ENCODE assay signal across 13 mouse cellular contexts in the genomic region with DNA sequence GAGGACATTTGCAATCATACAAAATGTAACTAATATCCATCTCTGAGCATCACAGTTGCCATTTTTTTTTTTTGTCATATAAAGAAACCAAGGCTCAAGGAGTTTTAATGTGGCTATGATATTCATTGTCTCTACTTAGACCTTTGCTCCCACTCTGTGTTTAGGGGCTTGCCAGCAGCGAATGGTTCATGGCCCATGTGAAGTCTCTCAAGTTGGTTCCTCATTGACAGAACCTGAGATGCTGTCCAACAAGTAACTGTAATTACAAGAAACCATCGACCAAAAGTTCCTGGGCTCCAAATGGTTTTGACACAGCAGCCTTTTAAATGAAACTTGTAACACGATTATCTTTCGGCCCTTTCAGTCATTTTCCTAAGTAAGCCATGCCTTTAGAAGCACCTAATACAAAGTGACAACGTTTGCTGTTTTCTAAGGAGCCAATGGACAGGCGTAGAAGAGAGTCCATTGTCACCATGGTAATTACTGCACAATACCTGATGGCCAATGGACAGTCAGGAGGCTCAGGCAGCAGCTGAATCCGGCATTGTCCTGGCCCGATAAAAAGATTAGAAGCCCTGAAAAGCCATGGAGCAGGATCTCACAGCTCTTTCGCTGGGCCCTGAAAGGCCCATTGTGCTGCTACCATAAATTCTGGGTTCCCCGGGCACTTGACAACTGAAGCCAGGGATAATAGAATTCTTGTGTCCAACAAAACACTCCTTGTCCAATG. TPM values are rescaled to one million over a fixed set of nuclear protein-coding genes. Genes with fewer than 3 reads are reported as not detected.
DNase-seq lines count a peak whose midpoint lies in the region; ATAC-seq and TF ChIP-seq lines count a peak whose summit lies in the region.
"Had no signal": no experiment of that assay in that cellular context is flagged by ENCODE, and none has a peak within 500 bp of the region (broad histone marks: within the 10 kb centered on the region; RNA-seq: fewer than 3 reads in every experiment).

No protein-coding gene starts in this region.

- H3K27ac ChIP-seq in forebrain, embryonic 15.5 days (replicated peaks): peak overlapping the region; percentile 9
- no peak overlapping the region for H3K27ac ChIP-seq in midbrain, embryonic 12.5 days (replicated peaks)
- no peak overlapping the region for H3K27ac ChIP-seq in gastrocnemius, adult 2 months
- H3K27ac ChIP-seq: kidney, postnatal 0 days had no signal

- peaks cover 20% of the 10 kb centered on the region for H3K4me1 ChIP-seq in forebrain, embryonic 15.5 days
- peaks cover 20% of the 10 kb centered on the region for H3K4me1 ChIP-seq in midbrain, embryonic 12.5 days

- H3K9ac ChIP-seq in forebrain, embryonic 15.5 days (replicated peaks): no peak overlapping the region
- H3K9ac ChIP-seq in midbrain, embryonic 12.5 days (replicated peaks): no peak overlapping the region

- TF ChIP-seq CTCF in gastrocnemius, adult 2 months (IDR thresholded peaks at IDR 0.05): no peak

- intact Hi-C loops in gastrocnemius, adult 2 months (cut with DNase I): no loop called here

- no peaks in the 10 kb centered on the region for H3K36me3 ChIP-seq in forebrain, embryonic 15.5 days
- H3K36me3 ChIP-seq in midbrain, embryonic 12.5 days: no peaks in the 10 kb centered on the region

- ATAC-seq in forebrain, embryonic 15.5 days (replicated peaks): peak; percentile 46; the same call in 1 of the 2 replicates
- peak; percentile 99 for ATAC-seq in midbrain, embryonic 12.5 days (ENCODE audit: low FRiP score, low read depth)

- WGBS in forebrain, embryonic 15.5 days: 11% methylated on average over 10 of the region's 10 CpGs
- WGBS in midbrain, embryonic 12.5 days: 8% methylated on average over 10 of the region's 10 CpGs

- H3K9me3 ChIP-seq in forebrain, embryonic 15.5 days: no peaks in the 10 kb centered on the region
- no peaks in the 10 kb centered on the region for H3K9me3 ChIP-seq in midbrain, embryonic 12.5 days

- H3K27me3 ChIP-seq in forebrain, embryonic 15.5 days: no peaks in the 10 kb centered on the region
- H3K27me3 ChIP-seq in midbrain, embryonic 12.5 days: peaks cover 55% of the 10 kb centered on the region
- H3K27me3 ChIP-seq: CH12.LX had no signal

- peak; percentile 25 for DNase-seq in right cerebral cortex, adult 18-20 months
- no peak for DNase-seq in right cerebral cortex, postnatal 36 days (ENCODE audit: low spot score in 2 of 2)
- DNase-seq in telencephalon, adult 2 months (ENCODE audit: low read depth, low spot score): peak; percentile 43
- no peak for DNase-seq in gastrocnemius, adult 2 months
- no peak for DNase-seq in urinary bladder, postnatal 10 days (ENCODE audit: low spot score)
- DNase-seq in right cerebral cortex, postnatal 14 days: no peak
- DNase-seq: gastrocnemius, postnatal 10 days; left cerebral cortex, postnatal 4 days; lung, adult 2 months had no signal

- H3K4me3 ChIP-seq in forebrain, embryonic 15.5 days: no peak overlapping the region
- no peak overlapping the region for H3K4me3 ChIP-seq in midbrain, embryonic 12.5 days
- H3K4me3 ChIP-seq in gastrocnemius, adult 2 months: no peak overlapping the region

- H3K4me2 ChIP-seq in forebrain, embryonic 15.5 days (replicated peaks): no peak overlapping the region
- H3K4me2 ChIP-seq in midbrain, embryonic 12.5 days (replicated peaks): peak overlapping the region; percentile 21

RNA-seq across cellular contexts. Expression of gene Cdh11, which starts 59.1 kb away (rescaled TPM):
- polyA plus RNA-seq in forebrain, embryonic 15.5 days (2015; fragmentation: Nextera tagmentation; extraction: Ambion mirVana): 29.5 and 30.5 TPM in 2 replicates
- 64.3 and 82.9 TPM in 2 replicates for polyA plus RNA-seq in midbrain, embryonic 12.5 days (2016; fragmentation: Nextera tagmentation; extraction: Ambion mirVana)
- total RNA-seq in gastrocnemius, adult 2 months (2021): 1 to 10 TPM in 1 of 2 experiments, under 1 TPM in 1; 0.99 to 2.5 TPM

Comparison
In these comparisons a context has a peak if more than half of its experiments do, and no peak if none do; other contexts are left out.
1. DNase-seq: peak in right cerebral cortex, adult 18-20 months (single experiment) and telencephalon, adult 2 months (single experiment); none in right cerebral cortex, postnatal 36 days (0 of 2), gastrocnemius, adult 2 months (single experiment), urinary bladder, postnatal 10 days (single experiment) and right cerebral cortex, postnatal 14 days (single experiment).